Mouse (Mus musculus) layer of hippocampus, postnatal 36 days (tissue): Measurements from ENCODE around the gene Cyp26c1. TPM values are rescaled to one million over a fixed set of nuclear protein-coding genes. Genes with fewer than 3 reads are reported as not detected.
A peak's percentile ranks its signal among the peaks of the same experiment; 100 is the strongest.

Experiments used
- DNase-seq, 2 experiments: peaks; one replicate each; pipeline ENCODE4 v3.0.0; 2022
- total RNA-seq, 2 experiments: library from RNA; stranded (reverse); gene quantifications; 2 replicates each; pipeline ENCODE4 v1.2.3; 2021

The Cyp26c1 gene
- under 1 TPM in 1 of 2 experiments, not detected in 1; 0.28 TPM for total RNA-seq

DNA sequence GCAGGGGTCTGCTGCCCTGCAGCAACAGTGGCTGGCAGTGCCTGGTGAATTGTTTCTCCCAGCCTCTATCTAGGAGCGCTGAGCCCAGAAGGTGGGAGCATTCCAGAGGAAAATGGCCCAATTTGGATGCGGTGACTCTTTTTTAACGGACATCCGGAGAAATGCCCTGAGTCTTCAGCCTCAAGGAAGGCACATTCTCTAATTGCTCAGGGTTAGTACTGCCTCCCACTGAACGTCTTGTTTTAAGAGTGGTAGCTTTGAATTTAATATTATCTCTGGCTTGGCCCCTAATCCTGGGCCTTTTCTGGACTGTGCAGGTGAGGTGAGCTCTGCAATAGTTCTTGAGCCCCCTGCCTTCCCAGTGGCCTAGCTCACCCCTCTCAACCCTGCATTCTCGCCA lies at the start of gene Cyp26c1:
Cyp26c1 (plus strand) TSS at position 301 of the 400 bp plus-strand sequence.
- DNase-seq: no peak

DNA sequence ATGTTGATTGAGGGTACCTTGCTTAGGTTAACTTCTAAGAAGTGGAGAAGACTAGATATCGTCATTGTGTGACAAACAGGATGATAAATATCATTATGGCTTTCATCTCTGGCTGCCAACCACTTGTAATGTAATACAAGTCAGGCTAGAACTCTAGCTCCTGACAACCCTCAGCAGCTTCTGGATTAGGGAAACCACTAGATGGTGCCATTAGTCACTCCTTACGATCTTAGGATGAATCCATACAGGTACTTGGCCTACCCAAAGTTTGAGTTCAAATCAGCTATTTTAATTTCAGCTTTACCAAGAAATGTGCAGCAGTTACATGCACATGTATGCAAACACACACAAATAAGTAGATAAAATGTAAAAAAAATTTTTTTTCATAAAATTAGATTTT lies 37.4 kb upstream of the Cyp26c1 start:
- no peak for DNase-seq

DNA sequence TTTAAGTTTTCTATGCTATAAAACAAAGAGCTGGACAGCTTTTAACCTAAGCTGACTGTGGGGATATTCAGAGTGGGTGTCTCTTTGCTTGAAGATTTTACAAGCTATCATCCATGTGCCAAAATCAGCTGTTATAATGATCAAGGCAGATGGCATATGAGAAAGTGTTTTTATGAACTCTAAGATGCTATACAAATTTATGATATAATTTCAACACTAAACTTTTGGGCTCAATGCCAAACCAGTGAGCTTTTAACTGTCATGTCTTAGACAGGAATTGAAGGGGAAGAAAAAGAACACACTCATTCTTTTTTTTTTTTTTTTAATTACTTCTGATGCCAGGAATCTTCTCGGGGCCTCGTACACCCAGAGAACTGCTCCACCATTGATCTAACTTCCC lies 34.9 kb upstream of the Cyp26c1 start:
- no peak for DNase-seq

DNA sequence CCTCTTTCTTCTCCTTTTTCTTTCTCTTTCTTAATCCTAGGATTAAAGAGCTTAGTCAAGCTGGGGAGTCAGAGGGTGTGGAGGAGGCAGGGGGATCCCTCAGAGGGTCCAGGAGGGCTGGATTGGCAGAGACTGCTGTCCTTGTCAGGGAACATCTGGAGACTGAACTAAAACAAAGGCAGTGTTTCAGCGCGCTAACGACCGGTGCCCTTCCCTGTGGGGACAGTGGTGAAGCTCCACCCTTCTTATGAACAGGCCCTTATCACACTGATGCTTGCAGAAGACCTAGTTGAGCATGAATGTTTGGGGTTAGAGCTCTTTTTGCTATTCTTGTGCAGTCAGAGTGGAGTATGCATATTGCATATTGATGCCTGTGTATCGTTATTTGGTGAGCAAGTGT lies 31.4 kb upstream of the Cyp26c1 start:
- no peak for DNase-seq

DNA sequence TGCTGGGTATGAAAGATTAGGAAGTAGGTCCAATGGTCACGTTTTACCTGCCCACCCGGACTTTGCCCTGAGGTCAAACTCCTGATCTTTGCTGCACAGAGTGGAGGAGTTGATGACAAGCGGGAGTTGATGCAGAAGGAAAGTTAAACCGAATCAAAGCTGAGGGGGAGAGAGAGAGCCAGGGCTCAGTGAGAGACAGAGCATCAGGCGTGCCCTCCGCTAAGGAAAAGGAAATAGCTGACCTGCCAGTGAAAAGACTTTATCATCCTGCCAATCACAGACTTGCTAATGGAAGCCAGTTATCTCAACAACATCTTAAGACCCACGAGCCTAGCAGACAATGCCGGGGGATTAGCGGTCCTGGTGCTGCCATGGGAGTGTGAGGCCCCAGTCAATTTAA lies 28.9 kb upstream of the Cyp26c1 start:
- no peak for DNase-seq

DNA sequence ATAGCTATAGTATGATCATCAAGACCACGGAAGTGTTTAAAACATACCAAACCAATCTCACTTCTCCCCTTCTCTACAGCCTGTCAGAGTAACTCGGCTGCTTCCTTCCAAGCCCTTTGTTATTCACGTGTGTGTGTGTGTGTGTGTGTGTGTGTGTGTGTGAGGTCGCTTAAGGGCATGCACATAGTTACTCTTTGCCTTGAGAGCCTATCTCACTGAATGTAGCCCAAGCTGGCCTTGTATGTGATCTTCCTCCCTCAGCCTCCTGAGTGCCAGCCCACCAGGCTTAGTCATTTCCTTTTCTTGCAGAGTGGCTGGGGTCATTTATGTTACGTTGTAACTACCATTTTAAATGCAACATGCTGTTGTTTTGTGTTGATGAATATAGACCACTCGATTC lies 20.1 kb upstream of the Cyp26c1 start:
- DNase-seq: no peak

DNA sequence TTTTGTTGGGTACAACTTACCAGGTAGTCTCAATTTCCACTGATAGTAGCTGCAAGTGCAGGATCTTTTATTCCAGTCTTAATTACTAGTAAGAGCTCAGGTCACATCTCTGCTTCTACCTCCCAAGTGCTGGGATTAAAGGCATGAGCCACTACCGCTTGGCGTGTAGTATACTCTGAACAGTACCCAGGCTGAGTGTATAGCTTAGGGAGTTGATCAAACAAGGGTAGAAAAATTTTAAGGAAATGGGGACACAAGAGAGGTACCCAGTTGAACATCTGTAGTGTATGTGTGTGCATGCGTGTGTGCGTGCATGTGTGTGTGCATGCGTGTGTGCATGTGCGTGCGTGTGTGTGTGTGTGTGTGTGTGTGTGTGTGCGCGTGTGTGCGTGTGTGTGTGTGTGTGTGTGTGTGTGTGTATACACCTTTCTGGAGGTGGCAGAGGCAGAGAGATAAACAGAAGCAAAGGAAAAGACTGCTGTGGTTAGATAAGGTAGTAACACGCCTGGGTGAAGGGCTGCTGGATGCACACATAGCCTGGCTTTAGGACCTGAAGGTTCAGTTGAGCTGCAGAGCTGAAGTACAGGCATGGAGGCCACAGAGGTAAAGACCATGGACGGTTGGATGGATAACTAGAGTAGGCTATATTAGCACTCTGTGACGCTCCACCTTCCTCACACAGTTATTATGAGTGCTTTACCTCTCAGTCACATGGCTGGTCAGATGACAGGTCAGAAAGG lies 17.4 kb upstream of the Cyp26c1 start:
- DNase-seq: no peak

DNA sequence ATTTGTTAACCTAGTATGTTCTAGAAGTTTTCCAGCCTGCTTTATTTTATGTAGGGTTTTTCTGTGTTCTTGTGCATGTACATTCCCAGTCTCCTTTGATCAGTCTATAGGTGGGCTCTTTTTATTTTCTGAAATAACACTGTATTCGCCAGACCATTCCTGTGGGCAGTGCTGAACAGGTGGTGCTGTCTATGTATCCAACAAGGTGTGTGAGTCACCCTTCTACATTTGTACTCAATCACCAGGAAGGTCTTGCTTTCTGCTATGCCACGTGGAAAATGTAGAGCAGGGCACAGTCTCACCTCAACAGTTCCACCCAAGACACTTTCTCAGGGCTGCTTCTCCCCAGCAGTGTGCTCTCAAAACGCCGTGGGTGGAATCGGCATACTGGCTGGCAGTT lies 16.7 kb upstream of the Cyp26c1 start:
- DNase-seq: no peak

DNA sequence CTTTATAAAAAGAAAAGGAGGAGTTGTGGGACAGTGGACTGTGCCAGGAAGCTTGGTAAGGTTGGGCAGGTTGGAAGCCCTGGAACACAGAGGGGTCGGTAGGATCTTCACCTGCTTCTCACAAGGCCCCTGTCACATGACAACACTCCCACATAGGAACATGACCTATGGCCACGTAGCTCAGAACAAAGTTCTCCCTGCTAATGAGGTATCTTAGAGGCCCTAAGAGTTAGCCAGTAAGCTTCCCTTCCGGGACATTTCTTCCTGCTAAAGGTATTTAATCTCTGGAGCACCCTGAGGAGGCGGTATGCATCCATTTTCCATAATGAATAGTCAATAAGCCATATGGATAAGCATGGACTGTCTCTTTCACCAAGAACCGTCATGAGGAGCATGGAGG lies 15.9 kb upstream of the Cyp26c1 start:
- no peak for DNase-seq

DNA sequence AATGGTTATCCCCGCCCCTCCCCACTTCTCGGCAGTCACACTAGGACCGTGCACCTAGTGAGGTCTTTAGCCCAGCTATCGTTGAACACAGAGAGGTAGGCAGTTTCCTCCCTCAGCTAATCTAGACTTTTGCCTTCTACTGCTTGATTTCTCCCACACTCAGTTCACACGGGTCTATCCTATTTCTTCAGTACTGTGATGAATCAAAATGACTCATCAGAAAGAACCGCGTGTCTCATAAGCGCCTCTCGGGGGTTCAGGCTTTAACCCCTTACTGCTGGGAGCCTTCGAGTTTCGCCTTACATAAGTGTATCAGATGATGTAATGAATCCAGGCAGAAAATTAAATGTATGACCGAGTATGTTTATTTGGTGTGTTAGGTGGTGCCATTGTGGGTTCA lies 12.0 kb upstream of the Cyp26c1 start:
- DNase-seq: no peak

DNA sequence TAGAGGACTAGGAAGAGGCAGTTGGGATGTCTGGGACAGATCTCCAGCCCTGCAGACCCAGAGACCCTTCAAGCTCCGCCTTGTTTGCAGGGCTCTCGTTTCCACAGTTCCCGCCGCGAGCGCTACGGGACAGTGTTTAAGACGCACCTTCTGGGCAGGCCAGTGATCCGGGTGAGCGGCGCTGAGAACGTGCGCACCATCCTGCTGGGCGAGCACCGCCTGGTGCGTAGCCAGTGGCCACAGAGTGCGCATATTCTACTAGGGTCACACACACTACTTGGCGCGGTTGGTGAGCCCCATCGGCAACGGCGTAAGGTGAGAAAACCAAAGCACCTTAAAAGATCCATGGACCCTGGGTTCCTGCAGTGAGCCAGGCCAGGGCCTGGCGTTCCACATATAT lies 966 bp downstream of the Cyp26c1 start:
- no peak for DNase-seq

DNA sequence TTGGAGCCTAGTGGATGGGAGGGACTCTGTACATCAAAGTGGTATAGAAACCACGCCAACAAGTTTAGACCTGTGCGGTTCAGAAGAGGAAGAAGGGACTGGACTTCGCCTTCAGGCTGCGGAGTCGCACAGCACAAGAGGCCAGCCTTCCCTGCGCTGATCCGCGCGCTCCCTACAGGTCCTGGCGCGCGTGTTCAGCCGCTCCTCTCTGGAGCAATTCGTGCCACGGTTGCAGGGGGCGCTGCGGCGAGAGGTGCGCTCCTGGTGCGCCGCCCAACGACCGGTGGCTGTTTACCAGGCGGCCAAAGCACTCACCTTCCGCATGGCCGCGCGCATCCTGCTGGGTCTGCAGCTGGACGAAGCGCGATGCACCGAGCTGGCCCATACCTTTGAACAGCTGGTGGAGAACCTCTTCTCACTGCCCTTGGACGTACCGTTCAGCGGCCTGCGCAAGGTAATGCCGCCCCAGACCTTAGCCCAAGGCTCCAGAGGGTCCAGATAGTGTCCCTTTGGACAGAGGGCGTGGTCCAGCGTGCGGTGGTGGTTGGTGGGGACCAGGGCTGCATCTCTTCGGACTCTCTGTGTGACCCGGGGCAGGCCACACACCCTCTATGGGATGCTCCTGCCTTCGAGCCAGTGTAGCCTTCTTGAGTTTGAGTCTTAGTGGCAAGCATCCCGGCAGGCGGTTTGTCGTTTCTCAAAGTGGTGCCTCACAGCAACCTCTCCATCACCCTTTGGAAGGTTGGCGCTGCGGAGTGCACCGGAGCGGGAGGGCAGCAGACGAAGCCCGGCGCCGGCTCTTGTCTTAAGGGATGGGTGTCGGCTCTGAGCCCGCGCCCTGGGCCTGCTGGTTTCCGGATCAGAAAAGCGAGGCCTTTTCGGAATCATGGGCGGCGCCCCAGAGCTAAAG lies 1.8 kb downstream of the Cyp26c1 start:
- DNase-seq: no peak

DNA sequence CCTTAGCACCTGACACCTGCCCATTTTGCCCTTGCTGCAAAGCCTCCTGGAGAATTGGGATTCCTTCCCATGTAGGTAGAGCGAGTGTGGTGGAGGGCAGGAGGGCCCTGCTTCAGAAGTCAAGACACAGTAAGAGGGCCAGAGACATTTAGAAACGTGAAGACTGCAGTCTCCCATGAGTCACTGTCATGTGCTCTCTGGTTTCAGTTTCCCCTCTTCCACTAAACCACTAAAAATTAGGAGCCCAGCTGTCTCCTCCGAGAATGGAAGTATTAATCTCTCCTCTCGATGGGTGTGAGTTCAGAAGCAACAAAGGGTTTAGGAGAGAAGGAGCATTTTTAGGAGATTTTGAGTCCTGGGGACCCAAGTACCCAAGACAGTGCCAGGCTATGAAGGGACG lies 4.1 kb downstream of the Cyp26c1 start:
- DNase-seq: no peak

DNA sequence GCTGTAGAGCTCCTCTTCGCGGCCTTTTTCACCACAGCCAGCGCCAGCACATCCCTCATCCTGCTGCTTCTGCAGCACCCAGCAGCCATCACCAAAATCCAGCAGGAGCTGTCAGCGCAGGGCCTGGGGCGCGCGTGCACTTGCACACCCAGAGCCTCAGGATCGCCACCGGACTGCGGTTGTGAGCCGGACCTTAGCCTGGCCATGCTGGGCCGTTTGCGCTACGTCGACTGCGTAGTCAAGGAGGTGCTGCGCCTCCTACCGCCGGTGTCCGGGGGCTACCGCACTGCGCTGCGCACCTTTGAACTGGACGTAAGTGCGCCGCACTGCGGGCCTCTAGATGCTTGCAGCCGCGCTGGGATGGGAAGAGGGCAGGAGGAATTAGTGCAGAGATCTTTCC lies 5.3 kb downstream of the Cyp26c1 start:
- DNase-seq: no peak

DNA sequence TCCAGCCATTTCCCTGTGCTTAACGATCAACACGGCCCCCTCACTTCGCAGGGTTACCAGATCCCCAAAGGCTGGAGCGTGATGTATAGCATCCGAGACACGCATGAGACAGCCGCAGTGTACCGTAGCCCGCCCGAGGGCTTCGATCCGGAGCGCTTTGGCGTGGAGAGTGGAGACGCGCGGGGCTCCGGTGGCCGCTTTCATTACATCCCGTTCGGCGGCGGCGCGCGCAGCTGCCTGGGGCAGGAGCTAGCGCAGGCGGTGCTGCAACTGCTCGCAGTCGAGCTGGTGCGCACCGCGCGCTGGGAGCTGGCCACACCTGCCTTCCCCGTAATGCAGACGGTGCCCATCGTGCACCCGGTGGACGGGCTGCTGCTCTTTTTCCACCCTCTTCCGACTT lies 7.5 kb downstream of the Cyp26c1 start:
- peak in 1 of 2 experiments; percentile 37 for DNase-seq

DNA sequence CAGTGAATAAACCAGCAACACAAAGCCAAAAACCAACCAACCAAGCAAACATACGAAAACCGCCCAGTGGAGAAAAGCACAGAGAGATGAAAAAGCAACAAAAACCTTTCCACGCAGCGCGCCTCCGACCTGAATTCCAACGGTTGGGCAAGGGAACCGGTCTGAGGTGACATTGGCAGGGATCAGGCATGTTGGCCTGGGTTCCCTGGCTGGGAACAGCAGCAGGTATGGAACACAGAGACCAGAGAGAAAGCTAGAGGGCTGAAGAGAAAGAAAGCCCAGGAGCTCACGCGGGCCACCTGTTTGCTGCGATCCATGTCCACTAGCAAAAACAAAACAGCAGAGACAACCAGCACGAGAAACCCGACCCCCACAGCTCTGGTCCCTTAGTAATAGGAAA lies 9.8 kb downstream of the Cyp26c1 start:
- no peak for DNase-seq

DNA sequence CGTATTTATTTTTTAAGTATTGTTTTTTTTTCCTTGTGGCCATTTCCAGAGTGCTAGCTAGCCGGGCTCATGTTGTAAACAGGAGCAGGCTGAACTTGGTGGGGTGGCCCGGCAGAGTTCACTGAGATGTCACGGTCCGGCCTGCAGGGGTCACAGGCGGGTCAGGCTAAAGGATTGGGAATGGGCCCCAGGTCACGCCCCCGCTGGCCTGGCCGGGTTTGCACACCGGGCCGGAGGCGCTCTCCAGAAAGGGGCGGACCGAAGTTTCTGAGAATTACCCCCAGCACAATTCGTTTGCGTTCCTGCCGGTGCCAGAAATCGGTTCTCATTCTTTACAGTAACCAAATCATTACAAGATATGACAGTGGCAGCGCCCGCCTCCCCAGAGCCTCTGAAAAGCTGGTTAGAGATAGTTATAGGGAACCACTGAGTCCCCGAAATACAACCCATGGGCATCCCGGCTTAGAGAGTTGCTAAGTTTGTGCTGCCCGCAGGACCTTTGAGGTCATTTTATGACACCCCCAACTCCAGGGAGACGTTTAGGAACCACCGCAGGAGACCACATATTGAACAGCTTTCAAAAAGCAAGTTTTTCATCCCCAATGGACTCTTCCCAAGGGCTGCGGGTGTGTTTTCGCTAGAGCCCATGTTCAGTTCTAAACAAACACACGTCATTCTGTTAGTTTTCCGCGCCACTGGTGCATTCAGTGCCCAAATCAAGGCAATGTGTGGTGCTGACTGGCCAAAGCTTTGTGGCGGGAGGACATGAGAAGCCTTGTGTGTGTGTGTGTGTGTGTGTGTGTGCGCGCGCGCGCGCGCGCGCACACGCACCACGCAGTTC lies 10.6 kb downstream of the Cyp26c1 start:
- DNase-seq: no peak

DNA sequence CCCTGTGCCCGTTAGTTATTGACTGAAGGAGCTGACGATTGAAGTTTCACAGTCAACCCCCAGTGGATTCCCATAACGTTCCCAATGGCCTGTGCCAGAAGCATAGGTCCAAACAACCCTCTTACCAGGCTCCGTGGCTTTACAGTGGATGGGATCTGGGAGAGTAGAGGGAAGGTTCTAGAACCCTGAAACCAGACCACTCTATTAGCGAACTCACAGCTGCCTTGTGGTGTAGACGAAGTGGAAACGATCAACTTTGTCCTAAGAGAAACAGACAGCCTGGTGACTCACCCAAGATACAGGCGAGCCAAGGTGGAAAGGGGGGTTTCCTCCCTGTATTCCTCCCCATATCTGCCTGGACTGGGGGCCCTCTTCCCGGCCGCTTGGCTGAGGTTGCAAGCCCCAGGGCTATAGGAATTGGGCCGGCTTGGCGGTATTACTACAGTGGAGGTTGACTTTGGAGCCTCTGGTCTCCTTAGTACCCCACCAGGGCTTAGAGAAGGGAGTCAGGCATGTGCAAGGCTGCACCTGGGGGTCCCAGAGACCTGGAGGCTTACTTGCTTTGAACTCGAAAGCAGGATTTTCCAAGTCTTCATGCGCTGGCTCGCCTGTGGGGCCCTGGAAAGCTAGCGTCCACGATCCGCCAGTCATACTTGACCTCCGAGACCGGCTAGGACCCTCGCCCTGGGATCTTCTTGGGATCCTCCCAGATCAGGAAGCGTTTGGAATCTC lies 11.4 kb downstream of the Cyp26c1 start:
- DNase-seq: no peak

DNA sequence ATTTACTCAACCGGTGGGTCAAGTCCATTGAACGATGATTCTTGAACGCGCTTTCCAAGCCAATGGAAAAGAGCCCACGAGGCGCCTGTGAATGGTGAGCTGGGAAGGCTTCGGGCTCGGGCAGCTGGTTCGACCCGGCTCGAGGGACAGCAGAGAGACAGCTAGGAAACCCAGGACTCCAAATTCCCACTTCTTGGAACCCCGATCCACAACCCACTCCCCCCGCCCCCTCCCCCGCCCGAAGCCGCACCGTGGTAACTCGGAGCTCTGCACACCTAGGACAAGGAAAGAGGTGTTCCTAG lies 11.9 kb downstream of the Cyp26c1 start:
- DNase-seq: no peak

DNA sequence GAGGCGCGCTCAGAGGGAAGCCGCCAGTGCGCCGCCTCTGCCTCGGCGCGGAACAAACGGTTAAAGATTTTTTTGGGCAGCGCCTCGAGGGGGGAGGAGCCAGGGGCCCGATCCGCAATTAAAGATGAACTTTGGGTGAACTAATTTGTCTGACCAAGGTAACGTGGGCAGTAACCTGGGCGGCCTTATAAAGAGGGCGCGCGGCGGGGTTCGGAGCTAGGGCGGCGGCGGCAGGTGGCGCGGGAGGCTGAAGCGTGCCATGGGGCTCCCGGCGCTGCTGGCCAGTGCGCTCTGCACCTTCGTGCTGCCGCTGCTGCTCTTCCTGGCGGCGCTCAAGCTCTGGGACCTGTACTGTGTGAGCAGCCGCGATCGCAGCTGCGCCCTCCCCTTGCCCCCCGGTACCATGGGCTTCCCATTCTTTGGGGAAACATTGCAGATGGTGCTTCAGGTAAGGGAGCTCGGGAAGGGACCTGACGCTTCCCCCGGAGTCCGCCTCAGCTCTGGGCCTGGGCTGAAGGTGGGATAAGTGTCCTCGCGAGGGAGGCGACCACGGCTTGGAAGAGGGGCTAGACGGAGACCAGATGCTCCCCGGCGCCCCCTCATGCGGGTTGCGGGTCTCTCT lies 12.4 kb downstream of the Cyp26c1 start, which contains the start of gene Cyp26a1:
Cyp26a1 (plus strand) TSS at position 148 of the 622 bp plus-strand sequence.
- DNase-seq: no peak

DNA sequence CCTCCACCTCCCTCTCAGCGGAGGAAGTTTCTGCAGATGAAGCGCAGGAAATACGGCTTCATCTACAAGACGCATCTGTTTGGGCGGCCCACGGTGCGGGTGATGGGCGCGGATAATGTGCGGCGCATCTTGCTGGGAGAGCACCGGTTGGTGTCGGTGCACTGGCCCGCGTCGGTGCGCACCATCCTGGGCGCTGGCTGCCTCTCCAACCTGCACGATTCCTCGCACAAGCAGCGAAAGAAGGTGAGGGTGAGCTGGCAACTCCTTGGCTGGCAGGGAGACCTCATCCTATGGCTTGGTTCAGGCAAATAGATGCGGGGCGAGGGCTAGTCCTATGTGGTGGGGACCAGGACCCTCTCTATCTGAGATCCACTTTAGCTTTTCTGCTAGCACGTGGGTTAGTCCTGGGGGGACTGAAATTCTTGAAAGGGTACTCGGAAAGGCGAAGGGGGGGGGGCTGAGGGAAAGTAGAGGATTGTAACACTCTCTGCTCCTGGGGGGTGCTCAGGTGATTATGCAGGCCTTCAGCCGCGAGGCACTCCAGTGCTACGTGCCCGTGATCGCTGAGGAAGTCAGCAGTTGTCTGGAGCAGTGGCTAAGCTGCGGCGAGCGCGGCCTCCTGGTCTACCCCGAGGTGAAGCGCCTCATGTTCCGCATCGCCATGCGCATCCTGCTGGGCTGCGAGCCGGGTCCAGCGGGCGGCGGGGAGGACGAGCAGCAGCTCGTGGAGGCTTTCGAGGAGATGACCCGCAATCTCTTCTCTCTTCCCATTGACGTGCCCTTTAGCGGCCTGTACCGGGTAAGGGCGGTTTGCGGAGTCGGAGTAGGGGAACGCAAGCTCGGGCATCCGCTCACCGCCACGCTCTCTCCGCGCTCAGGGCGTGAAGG lies 13.1 kb downstream of the Cyp26c1 start:
- DNase-seq: no peak
